Mouse (Mus musculus) forebrain, embryonic 14.5 days (tissue): ENCODE measurements around the gene Gm5741. TPM values are rescaled to one million over a fixed set of nuclear protein-coding genes. Genes with fewer than 3 reads are reported as not detected.

Experiments used
- ATAC-seq: fragments of 200-750 bp; cut with Nextera tagmentation; 2 replicates; pipeline ENCODE4 v1.8.0; 2017; ENCODE audit warnings: mild to moderate bottlenecking, moderate library complexity
- DNase-seq: peaks from one replicate; pipeline ENCODE4 v3.0.0-alpha.2; 2015; ENCODE audit warnings: low spot score
- H3K27ac ChIP-seq: fragments of 300-500 bp; sonication (generic); 2 replicates; pipeline ENCODE4 v1.5.1; 2014; ENCODE audit warnings: low read depth, mild to moderate bottlenecking, control low read depth, low read length, moderate library complexity
- H3K27me3 ChIP-seq: fragments of 300-500 bp; sonication (generic); replicated peaks from 2 replicates; pipeline ENCODE4 v1.6.1; 2014; ENCODE audit warnings: low read length, control low read depth, mixed read lengths; ENCODE audit not compliant: control insufficient read depth, insufficient read depth
- H3K36me3 ChIP-seq: fragments of 300-500 bp; sonication (generic); 2 replicates; pipeline ENCODE4 v1.6.1; 2014; ENCODE audit warnings: low read length, control low read depth; ENCODE audit not compliant: control insufficient read depth, insufficient read depth
- H3K4me1 ChIP-seq: fragments of 300-500 bp; sonication (generic); 2 replicates; pipeline ENCODE4 v1.6.1; 2014; ENCODE audit warnings: antibody characterized with exemption, low read length, control low read depth; ENCODE audit not compliant: control insufficient read depth, insufficient read depth
- H3K4me2 ChIP-seq: fragments of 300-500 bp; sonication (generic); 2 replicates; pipeline ENCODE4 v1.6.1; 2014; ENCODE audit warnings: mild to moderate bottlenecking, control low read depth, low read length
- H3K4me3 ChIP-seq: fragments of 300-500 bp; sonication (generic); 2 replicates; pipeline ENCODE4 v1.5.1; 2014; ENCODE audit warnings: low read depth, low read length, control low read depth
- H3K9ac ChIP-seq: fragments of 300-500 bp; sonication (generic); 2 replicates; pipeline ENCODE4 v1.6.1; 2014; ENCODE audit warnings: mild to moderate bottlenecking, low read length, control low read depth, moderate library complexity
- H3K9me3 ChIP-seq: fragments of 300-500 bp; sonication (generic); replicated peaks from 2 replicates; pipeline ENCODE4 v1.6.1; 2016; ENCODE audit warnings: low read length, control low read depth, mixed read lengths; ENCODE audit not compliant: control insufficient read depth
- WGBS: fragments of 180-500 bp; shearing (Covaris S2); extraction: QIAGEN DNeasy Blood & Tissue Kit; methylation state at CpG from one replicate; pipeline ENCODE4 v1.1.7; 2014; 5-methylcytosine and 5-hydroxymethylcytosine counted together
- polyA plus RNA-seq: library from polyadenylated mRNA; unstranded; fragments of >200 nt; fragmentation: Nextera tagmentation; extraction: Ambion mirVana; gene quantifications from 2 replicates; pipeline ENCODE4 v1.2.1, GENCODE M21; 2014

The Gm5741 gene
- polyA plus RNA-seq, 1 experiment from 2014 or later, result not detected

DNA sequence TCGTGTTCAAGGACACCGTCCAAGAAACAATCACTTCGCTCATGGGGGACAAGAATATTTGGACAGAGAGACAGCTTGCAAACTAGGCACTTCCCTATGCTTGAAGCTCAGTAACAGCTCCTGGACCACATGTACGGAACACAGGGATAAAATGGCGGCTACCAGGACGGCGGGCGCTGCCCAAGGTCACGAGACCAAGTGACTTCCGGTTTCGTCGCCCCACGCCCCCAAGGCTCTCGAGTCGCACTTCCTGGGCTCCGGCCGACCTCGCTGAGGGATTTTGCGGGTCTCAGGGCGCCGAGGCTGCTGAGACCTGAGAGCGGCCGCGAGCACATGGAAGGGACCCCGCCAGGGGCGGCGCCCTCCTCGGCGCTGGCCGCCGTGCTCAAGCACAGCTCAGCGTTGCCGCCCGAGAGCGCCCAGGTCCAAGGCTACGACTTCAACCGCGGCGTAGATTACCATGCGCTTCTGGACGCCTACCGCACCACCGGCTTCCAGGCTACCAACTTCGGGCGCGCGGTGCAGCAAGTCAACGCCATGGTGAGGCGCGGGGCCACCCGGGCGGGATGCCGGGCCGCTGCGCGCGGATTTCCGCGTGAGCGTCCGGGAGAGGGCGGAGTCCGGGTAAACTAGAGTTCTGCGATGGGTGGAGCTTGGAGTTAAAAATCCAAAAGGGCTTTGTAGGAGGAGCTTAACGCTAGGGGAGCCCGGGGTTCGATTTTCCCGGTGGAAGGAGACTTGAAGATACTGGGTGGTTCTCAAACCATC lies 3.9 kb upstream of the Gm5741 start, which contains the start of gene Dhps:
Dhps (plus strand) TSS at position 244 of the 768 bp plus-strand sequence.
- Histone ChIP-seq H3K36me3 (peaks cover 48% of the 10 kb centered on the region), H3K9ac (peak within 1 kb of the TSS; percentile 73), H3K27me3 (no peaks in the 10 kb centered on the region), H3K4me3 (peak within 1 kb of the TSS; percentile 79), H3K4me1 (peaks cover 7% of the 10 kb centered on the region), H3K9me3 (no peaks in the 10 kb centered on the region), H3K27ac (peak within 1 kb of the TSS; percentile 87), H3K4me2 (peak within 1 kb of the TSS; percentile 71)
- ATAC-seq (peak; percentile 93), DNase-seq (peak; percentile 96)
- WGBS, result under 1% methylated on average over 68 of the region's 68 CpGs

DNA sequence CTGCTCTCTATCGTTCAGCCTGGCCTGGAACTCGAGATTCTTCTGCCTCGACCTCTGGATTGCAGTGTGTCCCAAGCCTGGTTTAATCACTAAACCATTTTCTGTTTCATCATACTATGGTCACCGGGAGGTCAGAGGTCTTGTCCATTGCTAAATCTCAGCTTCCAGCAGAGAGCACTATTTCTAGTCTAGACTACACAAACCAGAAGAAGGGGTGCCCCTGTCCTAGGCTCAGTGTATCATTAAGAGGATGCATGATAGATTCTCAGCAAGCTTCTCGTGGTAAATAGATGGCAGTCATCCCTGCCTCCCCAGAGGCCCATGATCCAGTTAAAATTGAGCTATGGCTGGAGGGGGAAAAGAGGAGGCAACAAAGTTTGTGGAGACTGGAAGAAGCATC lies 3.3 kb upstream of the Gm5741 start:
- Histone ChIP-seq H3K27ac (peak overlapping the region; percentile 87), H3K27me3 (no peaks in the 10 kb centered on the region), H3K4me1 (peaks cover 7% of the 10 kb centered on the region), H3K9me3 (no peaks in the 10 kb centered on the region), H3K9ac (peak overlapping the region; percentile 73; the same call in 1 of the 2 replicates), H3K4me3 (peak overlapping the region; percentile 79; the same call in 1 of the 2 replicates), H3K4me2 (peak overlapping the region; percentile 71), H3K36me3 (peaks cover 48% of the 10 kb centered on the region)
- no peak for DNase-seq
- no peak for ATAC-seq
- 86% methylated on average over 5 of the region's 5 CpGs for WGBS

DNA sequence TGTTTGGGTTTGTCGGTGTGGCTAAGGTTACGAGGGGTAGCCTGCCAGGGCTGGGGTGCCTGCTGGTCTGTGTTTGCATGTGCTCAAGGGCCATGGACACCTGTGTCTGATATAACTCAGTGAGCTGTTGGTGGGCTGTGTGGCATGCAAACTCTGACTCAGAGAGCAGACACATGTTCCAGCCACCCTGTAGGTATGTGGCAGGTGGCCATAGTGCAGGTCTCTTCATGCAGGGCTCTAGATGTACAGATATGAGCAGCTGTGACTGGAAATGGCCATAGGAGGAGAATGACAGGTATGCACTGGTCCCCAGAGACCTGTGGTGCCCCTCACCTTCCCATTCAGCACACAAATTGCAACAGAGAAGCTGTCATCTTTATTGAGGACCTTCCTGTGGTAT lies 627 bp downstream of the Gm5741 start:
- no peaks in the 10 kb centered on the region for H3K9me3 ChIP-seq
- H3K9ac ChIP-seq, result no peak overlapping the region
- WGBS, result 89% methylated on average over 2 of the region's 2 CpGs
- no peak overlapping the region for H3K27ac ChIP-seq
- ATAC-seq (no peak), DNase-seq (no peak)
- no peak overlapping the region for H3K4me3 ChIP-seq
- peaks cover 49% of the 10 kb centered on the region for H3K36me3 ChIP-seq
- H3K4me1 ChIP-seq, result peaks cover 3% of the 10 kb centered on the region
- H3K4me2 ChIP-seq, result no peak overlapping the region
- no peaks in the 10 kb centered on the region for H3K27me3 ChIP-seq

DNA sequence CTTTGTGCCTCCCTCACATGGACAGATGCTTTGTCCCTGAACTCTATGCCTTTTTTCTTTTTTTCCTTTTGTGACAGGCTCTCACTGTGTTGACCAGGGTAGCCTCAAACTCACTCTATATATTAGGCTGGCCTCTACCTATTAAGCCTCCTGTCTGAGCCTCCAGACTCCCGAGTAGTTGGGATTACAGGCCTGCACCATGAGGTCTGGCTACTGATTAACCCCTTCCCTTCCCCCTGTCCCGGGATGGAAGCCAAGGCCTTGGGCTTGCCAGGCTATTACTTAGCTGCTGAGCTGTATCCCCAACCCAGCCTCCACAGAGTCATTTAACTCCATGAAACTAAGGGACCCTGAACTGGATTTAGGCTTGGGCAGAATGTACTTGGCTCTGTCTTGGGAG lies 2.6 kb downstream of the Gm5741 start:
- H3K27me3 ChIP-seq, result no peaks in the 10 kb centered on the region
- no peaks in the 10 kb centered on the region for H3K9me3 ChIP-seq
- ATAC-seq (no peak), DNase-seq (no peak)
- H3K27ac ChIP-seq, result no peak overlapping the region
- WGBS, result 41% methylated on average over 2 of the region's 2 CpGs
- peaks cover 51% of the 10 kb centered on the region for H3K36me3 ChIP-seq
- no peak overlapping the region for H3K4me2 ChIP-seq
- H3K9ac ChIP-seq, result no peak overlapping the region
- H3K4me1 ChIP-seq, result peaks cover 8% of the 10 kb centered on the region; the same call in 1 of the 2 replicates
- H3K4me3 ChIP-seq, result no peak overlapping the region

DNA sequence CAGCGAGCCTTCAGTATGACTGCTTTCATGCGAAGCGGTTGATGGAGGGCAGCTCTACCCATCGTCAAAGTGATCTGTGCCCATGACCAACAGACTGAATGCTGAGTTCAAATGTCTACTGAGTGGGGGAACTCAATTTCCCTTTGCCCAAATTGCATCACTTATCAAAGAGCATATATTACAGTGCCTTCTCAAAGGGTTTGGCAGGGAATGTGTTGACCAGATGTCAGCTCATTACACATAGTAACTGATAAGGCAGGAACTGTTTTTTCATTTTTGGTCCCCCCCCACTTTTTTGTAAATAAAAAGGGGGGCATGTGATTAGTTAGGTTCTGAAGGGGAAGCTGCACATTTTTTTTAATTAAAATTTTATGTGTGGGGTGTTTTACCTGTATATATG lies 5.2 kb downstream of the Gm5741 start:
- Histone ChIP-seq H3K4me2 (no peak overlapping the region), H3K27ac (no peak overlapping the region), H3K27me3 (no peaks in the 10 kb centered on the region), H3K9me3 (no peaks in the 10 kb centered on the region), H3K36me3 (peaks cover 44% of the 10 kb centered on the region), H3K9ac (no peak overlapping the region), H3K4me3 (no peak overlapping the region), H3K4me1 (peaks cover 8% of the 10 kb centered on the region; the same call in 1 of the 2 replicates)
- DNase-seq (no peak), ATAC-seq (no peak)
- 95% methylated on average over 4 of the region's 4 CpGs for WGBS

DNA sequence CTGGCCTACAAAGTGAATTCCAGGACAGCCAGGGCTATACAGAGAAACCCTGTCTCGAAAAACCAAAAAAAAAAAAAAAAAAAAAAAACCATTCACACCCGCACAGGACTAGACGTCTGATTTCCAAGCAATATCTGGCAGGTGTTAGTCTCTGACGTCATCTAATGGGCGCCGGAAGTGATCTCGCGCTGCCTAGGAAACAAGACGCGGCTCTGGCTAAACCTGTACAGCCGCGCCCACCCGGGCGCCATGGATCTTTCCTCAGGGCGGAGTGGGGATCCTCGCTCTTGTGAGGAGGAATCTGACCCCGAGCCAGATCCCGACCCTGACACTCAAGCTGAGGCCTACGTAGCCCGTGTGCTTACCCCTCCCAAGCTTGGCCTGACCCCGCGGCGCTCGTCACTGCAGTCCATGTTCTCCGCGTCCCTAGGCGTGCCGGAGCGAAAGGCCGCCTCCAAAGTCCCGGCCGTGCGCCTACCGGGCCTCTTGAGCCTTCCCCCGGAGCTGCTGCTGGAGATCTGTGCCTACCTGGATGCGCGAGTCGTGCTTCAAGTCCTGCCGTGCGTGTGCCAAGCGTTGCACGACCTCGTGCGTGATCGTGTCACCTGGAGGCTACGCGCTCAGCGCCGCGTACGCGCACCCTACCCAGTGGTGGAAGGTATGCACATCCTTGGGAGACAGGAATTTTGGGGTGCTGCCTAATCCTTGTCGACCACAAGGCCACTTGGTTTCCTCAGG lies 7.7 kb downstream of the Gm5741 start, which contains the start of gene Fbxw9:
Fbxw9 (plus strand) TSS at position 177 of the 738 bp plus-strand sequence.
- peak within 1 kb of the TSS; percentile 95 for H3K4me2 ChIP-seq
- ATAC-seq (peak; percentile 95), DNase-seq (peak; percentile 98)
- H3K27ac ChIP-seq, result peak within 1 kb of the TSS; percentile 50; the same call in 1 of the 2 replicates
- no peaks in the 10 kb centered on the region for H3K27me3 ChIP-seq
- peaks cover 44% of the 10 kb centered on the region for H3K36me3 ChIP-seq
- H3K4me3 ChIP-seq, result peak within 1 kb of the TSS; percentile 75
- no peaks in the 10 kb centered on the region for H3K9me3 ChIP-seq
- H3K9ac ChIP-seq, result peak within 1 kb of the TSS; percentile 74
- peaks cover 8% of the 10 kb centered on the region; the same call in 1 of the 2 replicates for H3K4me1 ChIP-seq
- 1% methylated on average over 52 of the region's 53 CpGs for WGBS

DNA sequence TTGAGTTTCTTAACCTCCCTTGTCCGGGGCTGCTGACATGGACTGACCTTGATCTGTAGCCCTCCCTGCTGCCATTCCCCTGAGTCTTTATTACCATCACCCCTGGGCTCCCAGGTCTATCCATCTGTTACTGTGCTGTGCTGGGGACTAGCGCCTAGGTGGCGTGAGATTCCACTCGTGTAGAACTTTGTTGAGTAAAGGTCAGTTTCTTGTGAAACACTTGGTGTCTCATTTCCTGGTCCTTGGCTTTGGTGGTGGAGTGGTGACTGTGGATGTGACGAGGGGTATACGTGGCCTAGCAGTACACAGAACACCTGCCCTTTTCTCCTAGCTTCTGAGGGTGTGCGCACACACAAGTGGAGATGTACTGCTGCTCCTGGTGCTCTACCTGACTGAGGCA lies 10.4 kb downstream of the Gm5741 start:
- H3K36me3 ChIP-seq, result peaks cover 55% of the 10 kb centered on the region
- ATAC-seq, result no peak
- WGBS, result 85% methylated on average over 7 of the region's 7 CpGs

DNA sequence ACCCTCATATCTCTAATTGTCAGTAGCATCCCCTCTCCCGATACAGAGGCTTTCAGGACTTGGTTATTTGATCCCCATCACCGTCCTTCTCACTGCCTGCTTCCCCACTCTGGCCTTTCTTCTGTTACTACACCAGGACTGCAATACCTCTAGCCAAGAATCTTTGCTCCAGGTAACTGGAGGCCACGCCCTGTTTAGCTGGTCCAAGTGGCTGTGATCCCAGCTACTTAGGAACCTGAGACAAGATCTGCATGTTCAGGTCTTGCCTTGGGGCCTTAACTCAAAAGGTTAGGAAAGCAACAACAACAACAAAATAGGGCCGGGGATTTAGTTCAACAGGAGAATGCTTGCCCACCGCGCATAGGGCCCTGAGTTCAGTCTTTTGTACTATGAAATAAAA lies 24.2 kb downstream of the Gm5741 start:
- DNase-seq (no peak), ATAC-seq (no peak)
- no peak overlapping the region for H3K27ac ChIP-seq
- H3K4me2 ChIP-seq, result no peak overlapping the region
- H3K36me3 ChIP-seq, result peaks cover 85% of the 10 kb centered on the region
- H3K27me3 ChIP-seq, result no peaks in the 10 kb centered on the region
- H3K4me3 ChIP-seq, result no peak overlapping the region
- no peaks in the 10 kb centered on the region for H3K4me1 ChIP-seq
- no peak overlapping the region for H3K9ac ChIP-seq
- H3K9me3 ChIP-seq, result no peaks in the 10 kb centered on the region
- 93% methylated on average over 6 of the region's 6 CpGs for WGBS

More for the DNA sequence above, 10.4 kb downstream of the Gm5741 start:
- H3K4me3 ChIP-seq, result no peak overlapping the region
- no peak overlapping the region for H3K4me2 ChIP-seq
- no peak overlapping the region for H3K27ac ChIP-seq
- no peak for DNase-seq
- H3K27me3 ChIP-seq, result no peaks in the 10 kb centered on the region
- H3K9ac ChIP-seq, result no peak overlapping the region
- peaks cover 8% of the 10 kb centered on the region; the same call in 1 of the 2 replicates for H3K4me1 ChIP-seq
- no peaks in the 10 kb centered on the region for H3K9me3 ChIP-seq
